Mouse (Mus musculus): Measurements from ENCODE around the gene Cadps.

DNA sequence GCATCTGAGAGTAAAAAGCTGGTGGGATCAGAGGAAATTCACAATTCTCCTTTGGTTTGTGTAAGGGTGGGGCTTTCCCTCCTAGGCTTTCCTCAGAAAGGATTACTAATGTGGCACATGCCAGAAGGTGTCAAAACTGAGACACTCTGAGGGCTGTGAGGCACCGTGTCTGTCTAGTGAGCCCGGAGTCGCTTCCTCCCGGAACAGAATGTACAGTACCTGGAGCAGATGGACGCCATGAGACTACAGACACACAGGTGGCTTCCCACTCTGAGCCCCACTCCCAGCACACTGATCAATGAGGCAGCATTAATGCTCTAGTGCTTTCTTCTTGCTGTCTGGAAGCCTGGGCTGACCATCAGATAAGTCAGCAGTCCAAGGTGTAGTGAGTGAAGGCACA lies 283.8 kb downstream of the Cadps start:
- TF ChIP-seq CTCF (IDR thresholded peaks at IDR 0.05; ENCODE audit: low read depth, low read length) (no peak), POLR2A (IDR thresholded peaks at IDR 0.05; ENCODE audit: extremely low read depth, insufficient read depth, low read length) (no peak)
